Mouse (Mus musculus): ENCODE data around the gene Gstt4. TPM values are rescaled to one million over a fixed set of nuclear protein-coding genes. Genes with fewer than 3 reads are reported as not detected.

Gene Gstt4
- polyA plus RNA-seq, 1 experiment from 2014 or later = not detected

GRCm38 (mm10) chr10:75797619-75798175 is 24.6 kb downstream of the Gstt4 start:
- peak; percentile 61; the same call in 1 of the 2 replicates for ATAC-seq
- Histone ChIP-seq H3K4me3 (ENCODE audit: low read depth, low read length) (peak overlapping the region; percentile 49), H3K27me3 (replicated peaks; ENCODE audit: control insufficient read depth, insufficient read depth, low read length) (no peaks in the 10 kb centered on the region), H3K36me3 (ENCODE audit: control insufficient read depth, insufficient read depth) (no peaks in the 10 kb centered on the region), H3K9ac (ENCODE audit: low read depth, low read length) (peak overlapping the region; percentile 32), H3K9me3 (ENCODE audit: control insufficient read depth) (no peaks in the 10 kb centered on the region), H3K4me1 (replicated peaks; ENCODE audit: control insufficient read depth, insufficient read depth, low read length) (peaks cover 5% of the 10 kb centered on the region; the same call in 1 of the 2 replicates), H3K4me2 (replicated peaks; ENCODE audit: low read depth) (peak overlapping the region; percentile 93), H3K27ac (ENCODE audit: low read depth, low read length) (no peak overlapping the region)
- under 1% methylated on average over 12 of the region's 12 CpGs for WGBS
- no peak for TF ChIP-seq CTCF (IDR thresholded peaks at IDR 0.05; ENCODE audit: low read depth)

- no peak overlapping the region for H3K27ac ChIP-seq (ENCODE audit: low read depth, low read length)
- 55% methylated on average over 11 of the region's 11 CpGs for WGBS
- H3K4me3 ChIP-seq (ENCODE audit: low read depth, low read length) = peak overlapping the region; percentile 49
- no peak for TF ChIP-seq CTCF (IDR thresholded peaks at IDR 0.05; ENCODE audit: low read depth)
- no peaks in the 10 kb centered on the region for H3K36me3 ChIP-seq (ENCODE audit: control insufficient read depth, insufficient read depth)
- no peak overlapping the region; the same call in 1 of the 2 replicates for H3K9ac ChIP-seq (ENCODE audit: low read depth, low read length)
- ATAC-seq = no peak
- H3K4me1 ChIP-seq (replicated peaks; ENCODE audit: control insufficient read depth, insufficient read depth, low read length) = peaks cover 5% of the 10 kb centered on the region; the same call in 1 of the 2 replicates
- H3K27me3 ChIP-seq (replicated peaks; ENCODE audit: control insufficient read depth, insufficient read depth, low read length) = no peaks in the 10 kb centered on the region
- peak overlapping the region; percentile 93 for H3K4me2 ChIP-seq (replicated peaks; ENCODE audit: low read depth)
- no peaks in the 10 kb centered on the region for H3K9me3 ChIP-seq (ENCODE audit: control insufficient read depth)
Measured at GRCm38 (mm10) chr10:75796731-75797516, 25.4 kb downstream of the Gstt4 start.

- peaks cover 5% of the 10 kb centered on the region; the same call in 1 of the 2 replicates for H3K4me1 ChIP-seq (replicated peaks; ENCODE audit: control insufficient read depth, insufficient read depth, low read length)
- H3K27me3 ChIP-seq (replicated peaks; ENCODE audit: control insufficient read depth, insufficient read depth, low read length) = no peaks in the 10 kb centered on the region
- H3K4me2 ChIP-seq (replicated peaks; ENCODE audit: low read depth) = 0 out of 2 replicates have a peak overlapping the region, but pooled peaks have one; percentile 0
- WGBS = 14% methylated on average over 3 of the region's 3 CpGs
- no peaks in the 10 kb centered on the region for H3K9me3 ChIP-seq (ENCODE audit: control insufficient read depth)
- H3K4me3 ChIP-seq (ENCODE audit: low read depth, low read length) = no peak overlapping the region
- H3K27ac ChIP-seq (ENCODE audit: low read depth, low read length) = no peak overlapping the region
- TF ChIP-seq CTCF (IDR thresholded peaks at IDR 0.05; ENCODE audit: low read depth) = peak; percentile 27
- H3K9ac ChIP-seq (ENCODE audit: low read depth, low read length) = no peak overlapping the region
- ATAC-seq = peak; percentile 62
- H3K36me3 ChIP-seq (ENCODE audit: control insufficient read depth, insufficient read depth) = no peaks in the 10 kb centered on the region
Measured at GRCm38 (mm10) chr10:75794880-75795279, 27.5 kb downstream of the Gstt4 start.

GRCm38 (mm10) chr10:75790773-75791172 is 31.6 kb downstream of the Gstt4 start:
- WGBS = 21% methylated on average over 7 of the region's 7 CpGs
- ATAC-seq = no peak
- Histone ChIP-seq H3K9ac (ENCODE audit: low read depth, low read length) (no peak overlapping the region), H3K27me3 (replicated peaks; ENCODE audit: control insufficient read depth, insufficient read depth, low read length) (no peaks in the 10 kb centered on the region), H3K4me2 (replicated peaks; ENCODE audit: low read depth) (no peak overlapping the region), H3K9me3 (ENCODE audit: control insufficient read depth) (no peaks in the 10 kb centered on the region), H3K36me3 (ENCODE audit: control insufficient read depth, insufficient read depth) (no peaks in the 10 kb centered on the region), H3K27ac (ENCODE audit: low read depth, low read length) (no peak overlapping the region), H3K4me3 (ENCODE audit: low read depth, low read length) (no peak overlapping the region), H3K4me1 (replicated peaks; ENCODE audit: control insufficient read depth, insufficient read depth, low read length) (peaks cover 3% of the 10 kb centered on the region; the same call in 1 of the 2 replicates)
- peak; percentile 37; the same call in 1 of the 2 replicates for TF ChIP-seq CTCF (IDR thresholded peaks at IDR 0.05; ENCODE audit: low read depth)

GRCm38 (mm10) chr10:75789841-75790240 is 32.5 kb downstream of the Gstt4 start:
- H3K9me3 ChIP-seq (ENCODE audit: control insufficient read depth) = no peaks in the 10 kb centered on the region
- peaks cover 3% of the 10 kb centered on the region; the same call in 1 of the 2 replicates for H3K4me1 ChIP-seq (replicated peaks; ENCODE audit: control insufficient read depth, insufficient read depth, low read length)
- no peak for TF ChIP-seq CTCF (IDR thresholded peaks at IDR 0.05; ENCODE audit: low read depth)
- peak; percentile 91 for ATAC-seq
- H3K27me3 ChIP-seq (replicated peaks; ENCODE audit: control insufficient read depth, insufficient read depth, low read length) = no peaks in the 10 kb centered on the region
- no peak overlapping the region for H3K4me3 ChIP-seq (ENCODE audit: low read depth, low read length)
- H3K4me2 ChIP-seq (replicated peaks; ENCODE audit: low read depth) = no peak overlapping the region
- H3K27ac ChIP-seq (ENCODE audit: low read depth, low read length) = peak overlapping the region; percentile 9; the same call in 1 of the 2 replicates
- H3K36me3 ChIP-seq (ENCODE audit: control insufficient read depth, insufficient read depth) = no peaks in the 10 kb centered on the region
- WGBS = 44% methylated on average over 5 of the region's 5 CpGs
- no peak overlapping the region for H3K9ac ChIP-seq (ENCODE audit: low read depth, low read length)

GRCm38 (mm10) chr10:75789081-75789735 is 33.1 kb downstream of the Gstt4 start:
- no peak overlapping the region for H3K9ac ChIP-seq (ENCODE audit: low read depth, low read length)
- no peak overlapping the region for H3K4me3 ChIP-seq (ENCODE audit: low read depth, low read length)
- ATAC-seq = no peak
- no peaks in the 10 kb centered on the region for H3K9me3 ChIP-seq (ENCODE audit: control insufficient read depth)
- H3K4me2 ChIP-seq (replicated peaks; ENCODE audit: low read depth) = no peak overlapping the region
- H3K27me3 ChIP-seq (replicated peaks; ENCODE audit: control insufficient read depth, insufficient read depth, low read length) = no peaks in the 10 kb centered on the region
- WGBS = 81% methylated on average over 6 of the region's 6 CpGs
- H3K36me3 ChIP-seq (ENCODE audit: control insufficient read depth, insufficient read depth) = no peaks in the 10 kb centered on the region
- H3K27ac ChIP-seq (ENCODE audit: low read depth, low read length) = 0 out of 2 replicates have a peak overlapping the region, but pooled peaks have one; percentile 9
- no peaks in the 10 kb centered on the region for H3K4me1 ChIP-seq (replicated peaks; ENCODE audit: control insufficient read depth, insufficient read depth, low read length)
- TF ChIP-seq CTCF (IDR thresholded peaks at IDR 0.05; ENCODE audit: low read depth) = no peak

Measured in intestine, postnatal 0 days (tissue).